Mouse (Mus musculus) heart, postnatal 0 days (tissue): Measurements from ENCODE around the gene Rcor1. TPM values are rescaled to one million over a fixed set of nuclear protein-coding genes. Genes with fewer than 3 reads are reported as not detected.

Source experiments
- ATAC-seq: fragments of 200-750 bp; cut with Nextera tagmentation; 2 replicates; pipeline ENCODE4 v1.8.0; 2017; ENCODE audit warnings: low read depth, moderate number of reproducible peaks, moderate library complexity; ENCODE audit not compliant: insufficient read depth
- DNase-seq: peaks from one replicate; pipeline ENCODE4 v3.0.0-alpha.2; 2016; ENCODE audit warnings: low spot score
- H3K27ac ChIP-seq: fragments of 300-500 bp; sonication (generic); 2 replicates; pipeline ENCODE4 v1.5.1; 2014; ENCODE audit warnings: low read depth, mild to moderate bottlenecking
- H3K27me3 ChIP-seq: fragments of 300-500 bp; sonication (generic); 2 replicates; pipeline ENCODE4 v1.6.1; 2014; ENCODE audit warnings: low read length, mixed read lengths; ENCODE audit not compliant: control insufficient read depth, insufficient read depth
- H3K36me3 ChIP-seq: fragments of 300-500 bp; sonication (generic); replicated peaks from 2 replicates; pipeline ENCODE4 v1.6.1; 2014; ENCODE audit warnings: low read length, mixed read lengths; ENCODE audit not compliant: control insufficient read depth, insufficient read depth
- H3K4me1 ChIP-seq: fragments of 300-500 bp; sonication (generic); 2 replicates; pipeline ENCODE4 v1.6.1; 2014; ENCODE audit warnings: antibody characterized with exemption; ENCODE audit not compliant: control insufficient read depth, insufficient read depth
- H3K4me2 ChIP-seq: fragments of 300-500 bp; sonication (generic); 2 replicates; pipeline ENCODE4 v1.6.1; 2014; ENCODE audit warnings: low read depth, mild to moderate bottlenecking, low read length, moderate library complexity
- H3K4me3 ChIP-seq: fragments of 300-500 bp; sonication (generic); 2 replicates; pipeline ENCODE4 v1.5.1; 2014; ENCODE audit warnings: low read depth, low read length
- H3K9ac ChIP-seq: fragments of 300-500 bp; sonication (generic); replicated peaks from 2 replicates; pipeline ENCODE4 v1.6.1; 2014; ENCODE audit warnings: low read depth, low read length, mixed read lengths
- H3K9me3 ChIP-seq: fragments of 300-500 bp; sonication (generic); replicated peaks from 2 replicates; pipeline ENCODE4 v1.6.1; 2016; ENCODE audit warnings: low read length; ENCODE audit not compliant: control insufficient read depth
- CTCF ChIP-seq: IDR thresholded peaks from 2 replicates; pipeline ENCODE4 v1.5.1; 2016; ENCODE audit warnings: antibody characterized with exemption, control low read depth, low read depth
- EP300 ChIP-seq: IDR thresholded peaks from 2 replicates; pipeline ENCODE4 v1.6.1; 2016; ENCODE audit warnings: antibody characterized with exemption, low read depth
- WGBS: fragments of 180-500 bp; shearing (Covaris S2); extraction: QIAGEN DNeasy Blood & Tissue Kit; methylation state at CpG from one replicate; pipeline ENCODE4 v1.1.7; 2014; 5-methylcytosine and 5-hydroxymethylcytosine counted together
- polyA plus RNA-seq: library from polyadenylated mRNA; unstranded; fragments of >200 nt; fragmentation: Nextera tagmentation; extraction: Ambion mirVana; gene quantifications from 2 replicates; pipeline ENCODE4 v1.2.1, GENCODE M21; 2015
- total RNA-seq: library from RNA; depleted of rRNA; stranded (reverse); fragments of >200 nt; gene quantifications from 2 replicates; pipeline ENCODE4 v1.2.3, GENCODE M21; 2014; ENCODE audit warnings: low replicate concordance

Rcor1 gene
- total and polyA plus RNA-seq, 2 experiments from 2014 or later: 5.1 to 14.2 TPM

- TF ChIP-seq EP300 (no peak), CTCF (no peak)
- Histone ChIP-seq H3K4me3 (no peak overlapping the region), H3K27me3 (no peaks in the 10 kb centered on the region), H3K9ac (no peak overlapping the region), H3K36me3 (peaks cover 35% of the 10 kb centered on the region), H3K4me1 (no peaks in the 10 kb centered on the region), H3K27ac (no peak overlapping the region), H3K9me3 (no peaks in the 10 kb centered on the region), H3K4me2 (no peak overlapping the region)
- DNase-seq: no peak
- 94% methylated on average over 8 of the region's 8 CpGs for WGBS
- ATAC-seq: no peak
Measured at GRCm38 (mm10) chr12:111097036-111097435, 57.9 kb downstream of the Rcor1 start.

- H3K36me3 ChIP-seq: peaks cover 82% of the 10 kb centered on the region
- ATAC-seq: no peak
- TF ChIP-seq EP300: no peak
- no peak for TF ChIP-seq CTCF
- 76% methylated on average over 8 of the region's 8 CpGs for WGBS
- H3K27ac ChIP-seq: no peak overlapping the region
- H3K4me2 ChIP-seq: no peak overlapping the region
- no peaks in the 10 kb centered on the region for H3K27me3 ChIP-seq
- H3K9ac ChIP-seq: no peak overlapping the region
- H3K4me3 ChIP-seq: no peak overlapping the region
- no peaks in the 10 kb centered on the region for H3K4me1 ChIP-seq
- no peaks in the 10 kb centered on the region for H3K9me3 ChIP-seq
- DNase-seq: no peak
Measured at GRCm38 (mm10) chr12:111111176-111111575, 72.0 kb downstream of the Rcor1 start.

- no peak overlapping the region for H3K4me2 ChIP-seq
- TF ChIP-seq EP300 (no peak), CTCF (no peak)
- H3K4me1 ChIP-seq: no peaks in the 10 kb centered on the region
- WGBS: 89% methylated on average over 5 of the region's 5 CpGs
- no peak overlapping the region for H3K9ac ChIP-seq
- no peaks in the 10 kb centered on the region for H3K27me3 ChIP-seq
- peaks cover 81% of the 10 kb centered on the region for H3K36me3 ChIP-seq
- no peak overlapping the region for H3K4me3 ChIP-seq
- DNase-seq: no peak
- H3K9me3 ChIP-seq: no peaks in the 10 kb centered on the region
- no peak overlapping the region for H3K27ac ChIP-seq
- ATAC-seq: no peak
Measured at GRCm38 (mm10) chr12:111114593-111114992, 75.4 kb downstream of the Rcor1 start.

- Histone ChIP-seq H3K4me3 (no peak overlapping the region), H3K9me3 (no peaks in the 10 kb centered on the region), H3K27ac (no peak overlapping the region), H3K4me2 (no peak overlapping the region), H3K36me3 (peaks cover 39% of the 10 kb centered on the region), H3K9ac (no peak overlapping the region), H3K27me3 (no peaks in the 10 kb centered on the region), H3K4me1 (no peaks in the 10 kb centered on the region)
- 97% methylated on average over 5 of the region's 5 CpGs for WGBS
- DNase-seq: no peak
- TF ChIP-seq CTCF: no peak
- TF ChIP-seq EP300: no peak
- ATAC-seq: no peak
Measured at GRCm38 (mm10) chr12:111119506-111120085, 80.4 kb downstream of the Rcor1 start.

GRCm38 (mm10) chr12:111120976-111121645 lies 82.0 kb downstream of the Rcor1 start:
- ATAC-seq: no peak
- 87% methylated on average over 9 of the region's 9 CpGs for WGBS
- Histone ChIP-seq H3K4me2 (no peak overlapping the region), H3K27ac (no peak overlapping the region), H3K4me1 (no peaks in the 10 kb centered on the region), H3K9ac (no peak overlapping the region), H3K36me3 (peaks cover 35% of the 10 kb centered on the region), H3K27me3 (no peaks in the 10 kb centered on the region), H3K9me3 (no peaks in the 10 kb centered on the region), H3K4me3 (no peak overlapping the region)
- no peak for DNase-seq
- TF ChIP-seq CTCF: no peak
- no peak for TF ChIP-seq EP300
